Mouse (Mus musculus) MEL (cell line): ENCODE measurements around the gene Phlda1. TPM values are rescaled to one million over a fixed set of nuclear protein-coding genes. Genes with fewer than 3 reads are reported as not detected.

Experiments
- DNase-seq: peaks from one replicate; pipeline ENCODE4 v3.0.0; 2011; ENCODE audit warnings: low read depth, low spot score
- H3K27ac ChIP-seq: 2 replicates; pipeline ENCODE4 v1.5.1; 2012; ENCODE audit warnings: low read depth, mild to moderate bottlenecking, control low read depth, low read length, moderate library complexity; ENCODE audit not compliant: control insufficient read depth
- H3K27me3 ChIP-seq, 2 experiments: fragments of 150-350 bp in 1 of 2; sonication (generic) in 1 of 2; 2 replicates each; pipeline ENCODE4 v1.6.1; 2012; ENCODE audit warnings: low read length in 2 of 2, mild to moderate bottlenecking in 2 of 2, improper control_type of control experiment in 1 of 2, moderate library complexity in 1 of 2; ENCODE audit not compliant: insufficient read depth in 2 of 2, control insufficient read depth in 1 of 2
- H3K36me3 ChIP-seq, 2 experiments: 2 replicates each; pipeline ENCODE4 v1.6.1; 2012 to 2014; ENCODE audit warnings: low read length in 2 of 2, improper control_type of control experiment in 1 of 2, inconsistent platforms in 1 of 2, mild to moderate bottlenecking in 1 of 2; ENCODE audit not compliant: insufficient read depth in 2 of 2, control insufficient read depth in 1 of 2
- H3K4me1 ChIP-seq, 2 experiments: fragments of 150-350 bp in 1 of 2; sonication (generic) in 1 of 2; 2 replicates each; pipeline ENCODE4 v1.6.1; 2012; ENCODE audit warnings: low read length in 2 of 2, improper control_type of control experiment in 1 of 2, mild to moderate bottlenecking in 1 of 2; ENCODE audit not compliant: insufficient read depth in 2 of 2, control insufficient read depth in 1 of 2
- H3K4me3 ChIP-seq, 2 experiments: fragments of 150-350 bp in 1 of 2; sonication (generic) in 1 of 2; 2 replicates each; pipeline ENCODE4 v1.5.1; 2012; ENCODE audit warnings: low read depth in 2 of 2, low read length in 2 of 2, mild to moderate bottlenecking in 2 of 2, moderate library complexity in 2 of 2, control low read depth in 1 of 2, improper control_type of control experiment in 1 of 2; ENCODE audit not compliant: control insufficient read depth in 1 of 2, insufficient read depth in 1 of 2
- H3K79me2 ChIP-seq: 2 replicates; pipeline ENCODE4 v1.6.1; 2012; ENCODE audit warnings: mild to moderate bottlenecking, low read length, moderate library complexity; ENCODE audit not compliant: control insufficient read depth, poor library complexity, insufficient read depth
- H3K9ac ChIP-seq: 2 replicates; pipeline ENCODE4 v1.6.1; 2012; ENCODE audit warnings: low read depth, mild to moderate bottlenecking, control low read depth, low read length, moderate library complexity; ENCODE audit not compliant: control insufficient read depth, poor library complexity, severe bottlenecking
- H3K9me3 ChIP-seq: fragments of 150-350 bp; sonication (generic); replicated peaks from 2 replicates; pipeline ENCODE4 v1.6.1; 2012; ENCODE audit warnings: mild to moderate bottlenecking, low read length, improper control_type of control experiment, moderate library complexity; ENCODE audit not compliant: insufficient read depth
- BHLHE40 ChIP-seq: IDR thresholded peaks from 2 replicates; pipeline ENCODE4 v1.6.1; 2012; ENCODE audit warnings: low read depth, mild to moderate bottlenecking, inconsistent platforms, low read length, improper control_type of control experiment, borderline replicate concordance
- CTCF ChIP-seq, 3 experiments: IDR thresholded peaks in 2 of 3; conservative IDR thresholded peaks in 1 of 3; 2 replicates each; pipeline ENCODE4 v1.5.1; 2011 to 2012; ENCODE audit warnings: low read length in 3 of 3, low read depth in 2 of 3, mild to moderate bottlenecking in 2 of 3, improper control_type of control experiment in 1 of 3, inconsistent platforms in 1 of 3, mixed read lengths in 1 of 3, moderate library complexity in 1 of 3; ENCODE audit not compliant: control insufficient read depth in 1 of 3, insufficient read depth in 1 of 3, poor library complexity in 1 of 3, severe bottlenecking in 1 of 3
- ELF1 ChIP-seq: IDR thresholded peaks from 2 replicates; pipeline ENCODE4 v1.6.1; 2014; ENCODE audit warnings: low read depth, mild to moderate bottlenecking, inconsistent platforms, low read length, improper control_type of control experiment, moderate library complexity
- EP300 ChIP-seq, 2 experiments: IDR thresholded peaks; 2 replicates each; pipeline ENCODE4 v1.6.1; 2011; ENCODE audit warnings: improper control_type of control experiment in 2 of 2, low read length in 2 of 2, low read depth in 1 of 2, mild to moderate bottlenecking in 1 of 2
- GABPA ChIP-seq: IDR thresholded peaks from 2 replicates; pipeline ENCODE4 v1.6.1; 2012; ENCODE audit warnings: low read depth, mild to moderate bottlenecking, inconsistent platforms, low read length, improper control_type of control experiment, moderate library complexity
- HCFC1 ChIP-seq: IDR thresholded peaks from 2 replicates; pipeline ENCODE4 v1.6.1; 2012; ENCODE audit warnings: low read depth, mild to moderate bottlenecking, inconsistent platforms, low read length, improper control_type of control experiment, moderate library complexity
- MAX ChIP-seq: IDR thresholded peaks from 2 replicates; pipeline ENCODE4 v1.6.1; 2011; ENCODE audit warnings: low read length, improper control_type of control experiment
- MAZ ChIP-seq: IDR thresholded peaks from 2 replicates; pipeline ENCODE4 v1.6.1; 2012; ENCODE audit warnings: low read depth, mild to moderate bottlenecking, inconsistent platforms, low read length, improper control_type of control experiment
- MXI1 ChIP-seq: IDR thresholded peaks from 2 replicates; pipeline ENCODE4 v1.6.1; 2011; ENCODE audit warnings: mild to moderate bottlenecking, low read depth, low read length, improper control_type of control experiment
- MYC ChIP-seq: IDR thresholded peaks from 2 replicates; pipeline ENCODE4 v1.6.1; 2011; ENCODE audit warnings: low read depth, mild to moderate bottlenecking, low read length, improper control_type of control experiment, moderate library complexity
- POLR2A ChIP-seq, 2 experiments: IDR thresholded peaks; 2 replicates each; pipeline ENCODE4 v1.6.1; 2011 to 2012; ENCODE audit warnings: low read length in 2 of 2, mild to moderate bottlenecking in 2 of 2, control low read depth in 1 of 2, improper control_type of control experiment in 1 of 2, low read depth in 1 of 2, moderate library complexity in 1 of 2; ENCODE audit not compliant: control insufficient read depth in 1 of 2, insufficient read depth in 1 of 2, poor library complexity in 1 of 2
- POLR2AphosphoS2 ChIP-seq: IDR thresholded peaks from 2 replicates; pipeline ENCODE4 v1.6.1; 2011; ENCODE audit warnings: low read length, improper control_type of control experiment
- RCOR1 ChIP-seq: IDR thresholded peaks from 2 replicates; pipeline ENCODE4 v1.6.1; 2012; ENCODE audit warnings: low read depth, mild to moderate bottlenecking, inconsistent platforms, low read length, improper control_type of control experiment
- SIN3A ChIP-seq: IDR thresholded peaks from 2 replicates; pipeline ENCODE4 v1.6.1; 2012; ENCODE audit warnings: low read length, improper control_type of control experiment, inconsistent platforms
- SMC3 ChIP-seq: IDR thresholded peaks from 2 replicates; pipeline ENCODE4 v1.6.1; 2011; ENCODE audit warnings: low read depth, low read length, improper control_type of control experiment
- TAL1 ChIP-seq: IDR thresholded peaks from 2 replicates; pipeline ENCODE4 v1.6.1; 2012; ENCODE audit warnings: mild to moderate bottlenecking, inconsistent platforms, low read length, moderate library complexity, mixed read lengths
- TBP ChIP-seq: IDR thresholded peaks from 2 replicates; pipeline ENCODE4 v1.8.0; 2011; ENCODE audit warnings: low read depth, low read length, improper control_type of control experiment
- UBTF ChIP-seq: IDR thresholded peaks from 2 replicates; pipeline ENCODE4 v1.6.1; 2012; ENCODE audit warnings: low read depth, mild to moderate bottlenecking, inconsistent platforms, low read length, improper control_type of control experiment, moderate library complexity, borderline replicate concordance; ENCODE audit not compliant: insufficient read depth
- USF1 ChIP-seq: IDR thresholded peaks from 2 replicates; pipeline ENCODE4 v1.6.1; 2014; ENCODE audit warnings: low read depth, mild to moderate bottlenecking, inconsistent platforms, low read length, improper control_type of control experiment, moderate library complexity
- ZC3H11A ChIP-seq: IDR thresholded peaks from 2 replicates; pipeline ENCODE4 v1.6.1; 2012; ENCODE audit warnings: low read depth, mild to moderate bottlenecking, inconsistent platforms, low read length, improper control_type of control experiment
- ZMIZ1 ChIP-seq: IDR thresholded peaks from 2 replicates; pipeline ENCODE4 v1.6.1; 2012; ENCODE audit warnings: low read depth, mild to moderate bottlenecking, inconsistent platforms, low read length, improper control_type of control experiment, moderate library complexity
- ZNF384 ChIP-seq: IDR thresholded peaks from 2 replicates; pipeline ENCODE4 v1.6.1; 2012; ENCODE audit warnings: low read depth, mild to moderate bottlenecking, inconsistent platforms, low read length, improper control_type of control experiment
- polyA plus RNA-seq, 2 experiments: library from polyadenylated mRNA; stranded (reverse) in 1 of 2; unstranded in 1 of 2; fragments of >175 nt in 1 of 2; fragments of >200 nt in 1 of 2; gene quantifications; 2 replicates each; pipeline versions ENCODE4 v1.2.1 to v1.2.4; 2012; ENCODE audit warnings: low replicate concordance in 2 of 2, low read depth in 1 of 2; ENCODE audit not compliant: insufficient read length in 2 of 2, insufficient read depth in 1 of 2, missing spikeins in 1 of 2
- total RNA-seq: library from RNA; depleted of rRNA; stranded (reverse); fragments of 300-350 nt; gene quantifications from 2 replicates; pipeline ENCODE4 v1.2.3, GENCODE M21; 2012

Gene Phlda1
- total and polyA plus RNA-seq, 3 experiments, result 0.27 to 3.4 TPM; not detected in 1

DNA sequence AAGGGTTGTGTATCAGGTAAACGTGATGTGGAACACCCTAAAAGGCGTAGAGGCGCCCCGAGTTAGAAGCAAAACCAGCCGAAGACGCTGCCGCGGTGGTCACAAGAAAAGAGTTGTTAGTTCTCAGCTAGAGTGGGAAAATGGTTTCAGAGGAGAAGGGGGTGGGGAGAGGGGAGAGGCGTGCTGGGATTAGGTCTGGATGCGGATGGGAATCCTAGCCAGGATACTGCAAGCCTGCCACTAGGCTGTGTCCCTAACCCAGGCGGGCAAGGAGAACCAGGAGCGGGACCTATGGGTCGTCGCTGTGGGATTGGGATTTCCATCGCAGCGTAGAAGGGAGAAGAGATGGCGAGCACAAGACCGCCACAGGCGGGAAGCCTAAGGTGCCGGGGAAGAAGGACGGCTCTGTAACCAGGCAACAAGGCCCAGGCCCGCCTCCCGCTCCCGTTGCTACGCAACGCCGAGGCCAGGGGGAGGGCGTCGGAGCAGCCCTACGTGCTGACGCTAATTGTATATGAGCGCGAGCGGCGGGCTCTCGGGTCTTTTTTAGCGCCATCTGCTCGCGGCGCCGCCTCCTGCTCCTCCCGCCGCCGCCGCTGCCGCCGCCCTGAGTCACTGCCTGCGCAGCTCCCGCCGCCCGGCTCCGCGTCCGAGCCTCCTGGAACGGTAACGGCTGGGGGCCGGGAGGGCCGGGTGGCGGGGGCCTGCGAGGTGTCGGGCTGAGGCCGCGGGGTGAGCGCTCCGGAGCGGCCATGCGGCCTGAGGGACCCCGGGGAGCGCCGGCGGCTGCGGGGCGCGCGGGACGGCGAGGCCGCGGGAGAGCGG, 33.2 kb upstream of the Phlda1 start, which contains the start of gene Nap1l1 (continued):
- peak; percentile 77 for TF ChIP-seq TBP
- no peak for TF ChIP-seq GABPA
- TF ChIP-seq MXI1, result no peak
- TF ChIP-seq UBTF, result no peak
- TF ChIP-seq POLR2A (IDR thresholded peaks at IDR 0.05; ENCODE audit: control insufficient read depth in 1 of 2, insufficient read depth in 1 of 2, low read depth in 1 of 2, low read length in 2 of 2, poor library complexity in 1 of 2), result peak; percentile 77
- TF ChIP-seq ZMIZ1, result peak; percentile 67; the same call in 1 of the 2 replicates
- no peak for TF ChIP-seq TAL1
- TF ChIP-seq, all 39 proteins: peak for 10

DNA sequence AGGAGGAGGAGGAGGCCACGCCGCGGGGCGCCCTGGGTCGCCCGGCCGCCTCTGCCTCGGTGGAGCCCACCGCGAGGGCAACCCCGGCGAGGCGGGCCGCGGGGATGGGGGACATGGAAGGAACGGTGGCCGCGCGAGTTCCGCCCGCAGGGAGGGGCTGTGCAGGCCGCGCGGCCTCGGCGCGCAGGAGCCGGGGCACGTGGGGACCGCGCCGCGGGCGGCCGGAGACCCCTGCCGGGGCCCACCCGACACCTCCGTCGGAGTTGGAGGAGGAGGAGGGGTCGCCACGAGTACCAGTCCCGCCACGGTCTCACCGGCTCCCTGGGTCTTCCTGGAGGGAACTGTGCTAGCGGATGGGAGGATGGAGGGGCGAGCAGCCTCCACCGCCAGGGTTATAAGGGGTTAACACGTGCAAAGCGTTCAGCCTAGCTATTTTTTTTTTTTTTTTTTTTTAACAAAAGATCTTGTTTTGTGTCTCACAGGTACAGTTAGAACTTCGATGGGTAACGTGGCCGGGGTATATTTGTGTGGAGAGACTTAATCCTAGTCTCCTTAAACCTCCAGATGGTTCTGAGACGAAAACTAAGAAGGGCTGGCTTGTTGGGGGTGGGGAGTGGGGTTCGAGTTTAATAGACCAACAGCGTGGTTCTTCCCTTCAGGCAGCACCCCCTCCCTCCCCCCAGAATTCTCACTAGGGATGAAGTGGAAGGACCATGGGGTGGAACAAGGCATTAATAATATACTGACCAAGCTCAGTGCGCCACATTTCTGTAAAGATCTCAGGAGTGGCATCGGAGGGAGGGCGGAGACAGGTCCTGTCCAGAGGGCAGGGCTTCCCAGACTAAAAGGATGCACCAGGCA, 32.3 kb upstream of the Phlda1 start:
- peaks cover 53% of the 10 kb centered on the region for H3K79me2 ChIP-seq

DNA sequence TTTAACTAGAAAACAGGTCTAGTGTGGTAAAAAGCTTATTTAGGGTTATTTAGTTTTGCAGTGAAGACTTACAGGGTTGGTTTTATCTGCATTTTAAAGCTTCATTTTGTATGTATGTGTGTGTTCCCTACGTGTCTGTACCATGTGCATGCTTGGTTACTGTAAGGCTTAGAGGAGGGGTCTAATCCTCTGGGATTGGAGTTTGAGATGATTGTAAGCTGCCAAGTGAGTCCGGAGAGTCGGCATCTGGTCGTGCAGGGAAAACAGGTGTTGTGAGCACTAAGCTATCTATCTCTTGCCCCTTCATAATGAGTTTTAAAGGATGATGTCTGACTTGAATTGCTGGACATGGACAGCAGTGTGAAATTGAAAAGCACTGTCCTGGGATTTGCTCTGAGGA, 29.8 kb upstream of the Phlda1 start:
- Histone ChIP-seq H3K9me3 (no peaks in the 10 kb centered on the region), H3K27me3 (no peaks in the 10 kb centered on the region), H3K4me3 (peak overlapping the region; percentile 27; a peak in 3 of 4 replicates), H3K79me2 (peaks cover 74% of the 10 kb centered on the region), H3K27ac (peak overlapping the region; percentile 9; the same call in 1 of the 2 replicates), H3K9ac (peak overlapping the region; percentile 12), H3K36me3 (peaks cover 7 to 74% of the 10 kb centered on the region in 2 experiments), H3K4me1 (peaks cover 32 to 50% of the 10 kb centered on the region in 2 experiments)
- peak; percentile 32 for DNase-seq
- TF ChIP-seq SMC3 (no peak), MXI1 (no peak), ZC3H11A (no peak), MYC (0 out of 2 replicates have a peak, but pooled peaks have one; percentile 12), UBTF (no peak), POLR2AphosphoS2 (peak; percentile 30; the same call in 1 of the 2 replicates), ZNF384 (no peak)
- TF ChIP-seq, all 39 proteins: peak for 2

More for the DNA sequence above, 32.3 kb upstream of the Phlda1 start:
- peak overlapping the region; percentile 73 for H3K27ac ChIP-seq
- peak overlapping the region; percentile 98 for H3K9ac ChIP-seq
- H3K9me3 ChIP-seq, result no peaks in the 10 kb centered on the region
- H3K36me3 ChIP-seq, result peaks cover 0 to 60% of the 10 kb centered on the region in 2 experiments
- peak overlapping the region; percentile 80 to 94 for H3K4me3 ChIP-seq
- H3K4me1 ChIP-seq, result peaks cover 32 to 45% of the 10 kb centered on the region in 2 experiments
- H3K27me3 ChIP-seq, result no peaks in the 10 kb centered on the region
- DNase-seq, result peak; percentile 60
- TF ChIP-seq ELF1 (no peak), MYC (peak; percentile 79), ZNF384 (peak; percentile 74), MAZ (peak; percentile 70; the same call in 1 of the 2 replicates), RCOR1 (0 out of 2 replicates have a peak, but pooled peaks have one; percentile 16), POLR2A (IDR thresholded peaks at IDR 0.05; ENCODE audit: control insufficient read depth in 1 of 2, insufficient read depth in 1 of 2, low read depth in 1 of 2, low read length in 2 of 2, poor library complexity in 1 of 2) (peak; percentile 25 to 56), BHLHE40 (peak; percentile 47; the same call in 1 of the 2 replicates), CTCF (IDR thresholded peaks at IDR 0.05 in 2 of 3, conservative IDR thresholded peaks at IDR 0.05 in 1 of 3; ENCODE audit: control insufficient read depth in 1 of 3, insufficient read depth in 1 of 3, low read depth in 2 of 3, low read length in 3 of 3, poor library complexity in 1 of 3, severe bottlenecking in 1 of 3) (peak in 1 of 3 experiments; percentile 5; a peak in 1 of 6 replicates), ZC3H11A (no peak), USF1 (no peak), HCFC1 (0 out of 2 replicates have a peak, but pooled peaks have one; percentile 23), MXI1 (peak; percentile 88), MAX (peak; percentile 84), EP300 (IDR thresholded peaks at IDR 0.05; ENCODE audit: low read depth in 1 of 2, low read length in 2 of 2) (peak in 1 of 2 experiments; percentile 5; a peak in 1 of 4 replicates), SIN3A (peak; percentile 54)
